Mouse (Mus musculus) liver, adult 2 months (tissue): ENCODE data around the gene Klf13.

Source experiments
- CTCF ChIP-seq: fragments of 200-500 bp; IDR thresholded peaks from 2 replicates; pipeline ENCODE4 v1.5.1; 2011; ENCODE audit warnings: low read depth, low read length, control low read depth
- POLR2A ChIP-seq: fragments of 200-500 bp; IDR thresholded peaks from 2 replicates; pipeline ENCODE4 v1.6.1; 2011; ENCODE audit warnings: low read length, control low read depth; ENCODE audit not compliant: insufficient read depth; ENCODE audit errors: extremely low read depth

DNA sequence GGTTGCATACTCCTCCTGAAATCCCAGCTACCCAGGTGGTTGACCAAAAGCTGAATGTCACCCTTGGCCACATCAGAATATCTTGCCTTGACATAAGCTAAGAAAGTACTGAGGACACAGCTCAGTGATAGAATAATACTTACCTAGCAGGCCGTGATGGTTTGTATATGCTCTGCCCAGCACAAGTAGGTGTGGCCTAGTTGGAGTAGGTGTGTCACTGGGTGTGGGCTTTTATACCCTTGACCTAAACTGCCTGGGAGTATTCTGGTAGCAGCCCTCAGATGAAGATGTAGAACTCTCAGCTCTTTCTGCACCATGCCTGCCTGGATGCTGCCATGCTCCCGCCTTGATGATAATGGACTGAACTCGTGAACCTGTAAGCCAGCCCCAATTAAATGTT, 6.3 kb downstream of the Klf13 start:
- TF ChIP-seq CTCF (no peak), POLR2A (no peak)
